Mouse (Mus musculus) heart, embryonic 10.5 days (tissue): Measurements from ENCODE around the gene Tspo. TPM values are rescaled to one million over a fixed set of nuclear protein-coding genes. Genes with fewer than 3 reads are reported as not detected.

Source experiments
- DNase-seq: peaks from one replicate; pipeline ENCODE4 v3.0.0-alpha.2; 2017; ENCODE audit warnings: low spot score
- H3K27ac ChIP-seq: fragments of 300-500 bp; sonication (generic); 2 replicates; pipeline ENCODE4 v1.5.1; 2016; ENCODE audit warnings: mild to moderate bottlenecking
- H3K27me3 ChIP-seq: fragments of 300-500 bp; sonication (generic); 2 replicates; pipeline ENCODE4 v1.6.1; 2016; ENCODE audit warnings: mild to moderate bottlenecking; ENCODE audit not compliant: poor library complexity, insufficient read depth, severe bottlenecking
- H3K36me3 ChIP-seq: fragments of 300-500 bp; sonication (generic); 2 replicates; pipeline ENCODE4 v1.6.1; 2016; ENCODE audit warnings: mild to moderate bottlenecking, moderate library complexity
- H3K4me1 ChIP-seq: fragments of 300-500 bp; sonication (generic); 2 replicates; pipeline ENCODE4 v1.6.1; 2016; ENCODE audit warnings: mild to moderate bottlenecking
- H3K4me3 ChIP-seq: fragments of 300-500 bp; sonication (generic); 2 replicates; pipeline ENCODE4 v1.5.1; 2016; ENCODE audit warnings: mild to moderate bottlenecking, moderate library complexity
- H3K9me3 ChIP-seq: fragments of 300-500 bp; sonication (generic); 2 replicates; pipeline ENCODE4 v1.6.1; 2016; ENCODE audit warnings: mild to moderate bottlenecking, moderate library complexity
- WGBS: fragments of 180-500 bp; shearing (Covaris S2); methylation state at CpG from one replicate; pipeline ENCODE4 v1.1.7; 2016; 5-methylcytosine and 5-hydroxymethylcytosine counted together
- polyA plus RNA-seq: library from polyadenylated mRNA; unstranded; fragments of >200 nt; fragmentation: Nextera tagmentation; extraction: Ambion mirVana; gene quantifications from 2 replicates; pipeline ENCODE4 v1.2.1, GENCODE M21; 2016

Tspo gene
- polyA plus RNA-seq, 1 experiment from 2014 or later, result 97.0 TPM

GRCm38 (mm10) chr15:83594513-83595363 is 31.3 kb downstream of the Tspo start, which contains the start of gene Ttll12:
TSS of gene Ttll12 (minus strand) at chr15:83595157.
- H3K27me3 ChIP-seq, result no peaks in the 10 kb centered on the region
- peak; percentile 96 for DNase-seq
- WGBS, result under 1% methylated on average over 68 of the region's 68 CpGs

GRCm38 (mm10) chr15:83595364-83595711 is 31.9 kb downstream of the Tspo start:
- no peaks in the 10 kb centered on the region for H3K9me3 ChIP-seq
- WGBS, result 37% methylated on average over 7 of the region's 7 CpGs
- peak overlapping the region; percentile 92 for H3K4me3 ChIP-seq
- H3K27me3 ChIP-seq, result no peaks in the 10 kb centered on the region
- H3K36me3 ChIP-seq, result peaks cover 10% of the 10 kb centered on the region; the same call in 1 of the 2 replicates
- no peak for DNase-seq
- peaks cover 46% of the 10 kb centered on the region for H3K4me1 ChIP-seq
- H3K27ac ChIP-seq, result peak overlapping the region; percentile 92

More at GRCm38 (mm10) chr15:83594513-83595363, 31.3 kb downstream of the Tspo start, which contains the start of gene Ttll12:
- Histone ChIP-seq H3K9me3 (no peaks in the 10 kb centered on the region), H3K27ac (peak within 1 kb of the TSS; percentile 92), H3K36me3 (peaks cover 15% of the 10 kb centered on the region; the same call in 1 of the 2 replicates), H3K4me1 (peaks cover 50% of the 10 kb centered on the region), H3K4me3 (peak within 1 kb of the TSS; percentile 92)

- WGBS, result 85% methylated on average over 4 of the region's 4 CpGs
- no peak overlapping the region for H3K27ac ChIP-seq
- peaks cover 3% of the 10 kb centered on the region; the same call in 1 of the 2 replicates for H3K36me3 ChIP-seq
- no peak overlapping the region for H3K4me3 ChIP-seq
- H3K4me1 ChIP-seq, result peaks cover 31% of the 10 kb centered on the region
- H3K9me3 ChIP-seq, result no peaks in the 10 kb centered on the region
- no peak for DNase-seq
- H3K27me3 ChIP-seq, result no peaks in the 10 kb centered on the region
Observed at GRCm38 (mm10) chr15:83596833-83597232, 33.4 kb downstream of the Tspo start.

- no peaks in the 10 kb centered on the region for H3K9me3 ChIP-seq
- 71% methylated on average over 4 of the region's 4 CpGs for WGBS
- peaks cover 14% of the 10 kb centered on the region; the same call in 1 of the 2 replicates for H3K4me1 ChIP-seq
- no peak overlapping the region for H3K4me3 ChIP-seq
- H3K36me3 ChIP-seq, result no peaks in the 10 kb centered on the region; the same call in 1 of the 2 replicates
- no peaks in the 10 kb centered on the region for H3K27me3 ChIP-seq
- no peak overlapping the region for H3K27ac ChIP-seq
- DNase-seq, result no peak
Observed at GRCm38 (mm10) chr15:83601185-83601584, 37.8 kb downstream of the Tspo start.

GRCm38 (mm10) chr15:83602372-83603045 is 39.1 kb downstream of the Tspo start:
- Histone ChIP-seq H3K27ac (no peak overlapping the region), H3K4me1 (peaks cover 18% of the 10 kb centered on the region; the same call in 1 of the 2 replicates), H3K4me3 (no peak overlapping the region), H3K9me3 (no peaks in the 10 kb centered on the region), H3K27me3 (no peaks in the 10 kb centered on the region), H3K36me3 (peaks cover 2% of the 10 kb centered on the region)
- DNase-seq, result no peak
- 86% methylated on average over 11 of the region's 13 CpGs for WGBS

GRCm38 (mm10) chr15:83603046-83603396 is 39.6 kb downstream of the Tspo start:
- Histone ChIP-seq H3K4me1 (peaks cover 18% of the 10 kb centered on the region; the same call in 1 of the 2 replicates), H3K36me3 (peaks cover 2% of the 10 kb centered on the region), H3K27me3 (0 out of 2 replicates have a peak, but pooled peaks cover 2% of the 10 kb centered on the region), H3K27ac (no peak overlapping the region), H3K4me3 (no peak overlapping the region), H3K9me3 (no peaks in the 10 kb centered on the region)
- DNase-seq, result no peak
- 89% methylated on average over 1 of the region's 1 CpGs for WGBS

- Histone ChIP-seq H3K27ac (no peak overlapping the region), H3K4me1 (peaks cover 18% of the 10 kb centered on the region; the same call in 1 of the 2 replicates), H3K4me3 (no peak overlapping the region), H3K27me3 (0 out of 2 replicates have a peak, but pooled peaks cover 6% of the 10 kb centered on the region), H3K9me3 (no peaks in the 10 kb centered on the region), H3K36me3 (peaks cover 2% of the 10 kb centered on the region)
- no peak for DNase-seq
- WGBS, result 87% methylated on average over 7 of the region's 7 CpGs
Observed at GRCm38 (mm10) chr15:83603426-83603825, 40.0 kb downstream of the Tspo start.

GRCm38 (mm10) chr15:83606216-83606615 is 42.8 kb downstream of the Tspo start:
- no peak for DNase-seq
- Histone ChIP-seq H3K4me3 (no peak overlapping the region), H3K4me1 (peaks cover 18% of the 10 kb centered on the region; the same call in 1 of the 2 replicates), H3K36me3 (peaks cover 2% of the 10 kb centered on the region), H3K27ac (no peak overlapping the region), H3K27me3 (peaks cover 13% of the 10 kb centered on the region; the same call in 1 of the 2 replicates), H3K9me3 (no peaks in the 10 kb centered on the region)
- 73% methylated on average over 11 of the region's 11 CpGs for WGBS

GRCm38 (mm10) chr15:83606700-83607099 is 43.3 kb downstream of the Tspo start:
- DNase-seq, result no peak
- Histone ChIP-seq H3K4me1 (peaks cover 18% of the 10 kb centered on the region; the same call in 1 of the 2 replicates), H3K27ac (no peak overlapping the region), H3K4me3 (no peak overlapping the region), H3K27me3 (peaks cover 13% of the 10 kb centered on the region; the same call in 1 of the 2 replicates), H3K9me3 (no peaks in the 10 kb centered on the region), H3K36me3 (peaks cover 2% of the 10 kb centered on the region)
- 80% methylated on average over 8 of the region's 8 CpGs for WGBS

- peaks cover 4% of the 10 kb centered on the region for H3K36me3 ChIP-seq
- no peak overlapping the region for H3K27ac ChIP-seq
- no peak for DNase-seq
Observed at GRCm38 (mm10) chr15:83607115-83607802, 43.9 kb downstream of the Tspo start.

GRCm38 (mm10) chr15:83615245-83615644 is 51.9 kb downstream of the Tspo start:
- DNase-seq, result no peak
- no peak overlapping the region for H3K27ac ChIP-seq
- H3K27me3 ChIP-seq, result no peaks in the 10 kb centered on the region
- no peaks in the 10 kb centered on the region for H3K9me3 ChIP-seq
- 87% methylated on average over 3 of the region's 3 CpGs for WGBS
- no peaks in the 10 kb centered on the region for H3K4me1 ChIP-seq
- H3K4me3 ChIP-seq, result no peak overlapping the region
- H3K36me3 ChIP-seq, result peaks cover 33% of the 10 kb centered on the region

More at GRCm38 (mm10) chr15:83607115-83607802, 43.9 kb downstream of the Tspo start:
- Histone ChIP-seq H3K4me1 (peaks cover 18% of the 10 kb centered on the region; the same call in 1 of the 2 replicates), H3K27me3 (peaks cover 13% of the 10 kb centered on the region; the same call in 1 of the 2 replicates), H3K9me3 (no peaks in the 10 kb centered on the region), H3K4me3 (no peak overlapping the region)
- WGBS, result 48% methylated on average over 15 of the region's 15 CpGs
